Mouse (Mus musculus) bone marrow, adult 2 months (tissue): ENCODE results near the gene Trmt61a.

ENCODE experiments used
- CTCF ChIP-seq: fragments of 200-500 bp; IDR thresholded peaks from 2 replicates; pipeline ENCODE4 v1.5.1; 2011; ENCODE audit warnings: low read length, control low read depth; ENCODE audit not compliant: control insufficient read depth, insufficient read depth
- POLR2A ChIP-seq: fragments of 200-500 bp; IDR thresholded peaks from 2 replicates; pipeline ENCODE4 v1.6.1; 2011; ENCODE audit warnings: low read depth, mild to moderate bottlenecking, control low read depth, low read length, borderline replicate concordance; ENCODE audit not compliant: control insufficient read depth

GRCm38 (mm10) chr12:111671431-111671902 is 6.4 kb upstream of the Trmt61a start:
- TF ChIP-seq CTCF (no peak), POLR2A (no peak)
